Mouse (Mus musculus) cerebellum, postnatal 25 days (tissue): ENCODE measurements at regions not wholly inside any gene's neighbourhood (a gene's known extent, or its start where the extent isn't known, plus 50 kb on each side); places are given as distances from the start of the nearest gene placed in this dataset.
A peak's percentile ranks its signal among the peaks of the same experiment; 100 is the strongest.
"Not testable (repeated sequence)": the region's sequence is repeated elsewhere in the genome, so short reads cannot be mapped to it uniquely, and the experiment has no call there.

Experiments
- DNase-seq, 2 experiments: peaks; one replicate each; pipeline ENCODE4 v3.0.0; 2021; ENCODE audit warnings: mixed read lengths in 2 of 2

GRCm38 (mm10) chr2:116526203-116526602, 352.3 kb upstream of the Tmco5 start:
- DNase-seq: not testable (repeated sequence)

- no peak for DNase-seq
Measured at GRCm38 (mm10) chr2:116536453-116536852, 342.0 kb upstream of the Tmco5 start.

GRCm38 (mm10) chr2:116559350-116559749, 319.1 kb upstream of the Tmco5 start:
- DNase-seq: no peak

GRCm38 (mm10) chr2:116583989-116584388, 294.5 kb upstream of the Tmco5 start:
- no peak for DNase-seq

- DNase-seq: no peak
Measured at GRCm38 (mm10) chr2:116586203-116586959, 292.1 kb upstream of the Tmco5 start.

GRCm38 (mm10) chr2:116605869-116606268, 272.6 kb upstream of the Tmco5 start:
- no peak for DNase-seq

GRCm38 (mm10) chr2:116639935-116640334, 238.6 kb upstream of the Tmco5 start:
- DNase-seq: no peak

- DNase-seq: no peak
Measured at GRCm38 (mm10) chr2:116652106-116652505, 226.4 kb upstream of the Tmco5 start.

- no peak for DNase-seq
Measured at GRCm38 (mm10) chr2:116685756-116686155, 192.7 kb upstream of the Tmco5 start.

- DNase-seq: peak in 1 of 2 experiments; percentile 4
Measured at GRCm38 (mm10) chr2:116697542-116697941, 180.9 kb upstream of the Tmco5 start.

- DNase-seq: no peak
Measured at GRCm38 (mm10) chr2:116704705-116705104, 173.8 kb upstream of the Tmco5 start.

- no peak for DNase-seq
Measured at GRCm38 (mm10) chr2:116709608-116710007, 168.9 kb upstream of the Tmco5 start.

GRCm38 (mm10) chr2:116716529-116717201, 161.8 kb upstream of the Tmco5 start:
- DNase-seq: no peak

- DNase-seq: no peak
Measured at GRCm38 (mm10) chr2:116718637-116719036, 159.9 kb upstream of the Tmco5 start.

- no peak for DNase-seq
Measured at GRCm38 (mm10) chr2:116727591-116727990, 150.9 kb upstream of the Tmco5 start.

GRCm38 (mm10) chr2:116735702-116736101, 142.8 kb upstream of the Tmco5 start:
- DNase-seq: peak; percentile 3 to 11

GRCm38 (mm10) chr2:116768459-116769047, 109.9 kb upstream of the Tmco5 start:
- DNase-seq: no peak

GRCm38 (mm10) chr2:116769186-116769585, 109.3 kb upstream of the Tmco5 start:
- DNase-seq: no peak

- no peak for DNase-seq
Measured at GRCm38 (mm10) chr2:116772569-116772968, 105.9 kb upstream of the Tmco5 start.

GRCm38 (mm10) chr2:116800141-116800540, 78.3 kb upstream of the Tmco5 start:
- DNase-seq: no peak

GRCm38 (mm10) chr2:116801578-116801977, 76.9 kb upstream of the Tmco5 start:
- no peak for DNase-seq

GRCm38 (mm10) chr2:116807207-116807606, 71.3 kb upstream of the Tmco5 start:
- no peak for DNase-seq

- no peak for DNase-seq
Measured at GRCm38 (mm10) chr2:116807636-116808035, 70.9 kb upstream of the Tmco5 start.

GRCm38 (mm10) chr2:116808113-116808512, 70.4 kb upstream of the Tmco5 start:
- DNase-seq: no peak
